ENCODE assay signal across 1 mouse cellular context in the genomic region with DNA sequence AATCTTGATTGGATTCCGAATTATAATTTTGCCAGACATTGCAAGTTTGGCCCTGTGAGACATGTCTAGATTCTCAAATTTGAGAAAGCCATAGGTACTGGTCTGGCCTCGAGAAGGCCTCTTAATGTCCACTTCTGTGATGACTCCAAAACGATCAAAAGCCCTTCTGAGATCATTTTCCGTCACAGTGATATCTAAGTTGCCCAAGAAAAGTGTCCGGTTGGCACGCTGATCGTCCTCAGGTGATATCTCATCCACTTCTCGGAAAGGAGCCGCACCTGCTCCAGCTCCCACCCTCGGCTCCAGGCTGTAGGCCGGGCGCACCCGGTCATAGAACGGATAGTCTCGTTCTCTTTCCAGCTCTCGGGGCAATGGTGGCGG.
TF ChIP-seq lines count a peak whose summit lies in the region.

No protein-coding gene starts in this region.

TF ChIP-seq in MEL, 35 proteins besides CTCF, POLR2A, EP300 and RAD21 (continued from another document):
- TF ChIP-seq NRF1 (IDR thresholded peaks at IDR 0.05; ENCODE audit: insufficient read depth, low read depth, low read length, poor library complexity, severe bottlenecking) (no peak), MYB (IDR thresholded peaks at IDR 0.05; ENCODE audit: low read depth, low read length) (no peak), ZNF384 (IDR thresholded peaks at IDR 0.05; ENCODE audit: low read depth, low read length) (no peak)
TF ChIP-seq in MEL: peak in this region for 0.
